Mouse (Mus musculus) cerebral cortex, adult 2 months (tissue): ENCODE results near the gene Tenm4.

Experiments
- WGBS: fragments of 180-500 bp; shearing (Covaris S2); methylation state at CpG from one replicate; pipeline ENCODE4 v1.1.7; 2018; 5-methylcytosine and 5-hydroxymethylcytosine counted together

The Tenm4 gene

DNA sequence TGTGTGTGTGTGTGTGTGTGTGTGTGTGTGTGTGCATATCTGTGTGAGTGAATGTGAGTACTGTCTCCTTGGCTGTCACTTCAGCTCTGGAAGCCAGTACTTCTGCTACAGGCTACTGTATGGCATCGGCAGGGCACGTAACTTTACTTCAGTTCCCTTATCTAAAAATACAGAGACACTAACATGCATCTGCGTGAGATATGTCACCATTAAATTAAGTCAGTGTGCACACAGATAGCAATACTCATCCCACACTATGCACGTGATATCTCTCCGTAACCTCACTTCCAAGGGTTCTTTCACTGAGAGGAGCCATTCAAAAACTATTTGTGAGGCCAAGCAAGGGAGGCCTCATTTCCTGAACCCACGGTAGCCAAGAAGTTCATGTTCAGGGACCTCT, 610.0 kb downstream of the Tenm4 start:
- WGBS, result 63% methylated on average over 6 of the region's 6 CpGs

DNA sequence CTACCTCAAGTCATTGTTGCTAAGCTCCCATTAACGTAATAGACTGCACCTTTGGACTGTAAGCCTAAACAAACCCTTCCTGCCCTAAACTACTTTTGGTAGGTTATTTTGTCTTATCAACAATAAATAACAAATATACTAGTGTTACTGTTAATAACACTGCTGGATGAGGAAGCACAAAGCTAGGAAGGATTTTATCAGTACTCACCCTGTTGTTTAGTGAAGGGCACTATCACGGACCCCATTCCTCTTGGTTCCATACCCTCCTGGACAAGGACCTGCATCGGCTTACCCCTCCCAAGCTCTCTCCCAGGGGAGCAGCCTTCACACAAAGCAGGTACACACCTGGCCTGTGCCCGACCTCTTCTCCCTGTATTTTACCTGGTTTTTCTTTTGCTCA, 611.6 kb downstream of the Tenm4 start:
- 90% methylated on average over 4 of the region's 4 CpGs for WGBS

GRCm38 (mm10) chr7:96785808-96786207, 614.8 kb downstream of the Tenm4 start:
- 65% methylated on average over 9 of the region's 9 CpGs for WGBS

DNA sequence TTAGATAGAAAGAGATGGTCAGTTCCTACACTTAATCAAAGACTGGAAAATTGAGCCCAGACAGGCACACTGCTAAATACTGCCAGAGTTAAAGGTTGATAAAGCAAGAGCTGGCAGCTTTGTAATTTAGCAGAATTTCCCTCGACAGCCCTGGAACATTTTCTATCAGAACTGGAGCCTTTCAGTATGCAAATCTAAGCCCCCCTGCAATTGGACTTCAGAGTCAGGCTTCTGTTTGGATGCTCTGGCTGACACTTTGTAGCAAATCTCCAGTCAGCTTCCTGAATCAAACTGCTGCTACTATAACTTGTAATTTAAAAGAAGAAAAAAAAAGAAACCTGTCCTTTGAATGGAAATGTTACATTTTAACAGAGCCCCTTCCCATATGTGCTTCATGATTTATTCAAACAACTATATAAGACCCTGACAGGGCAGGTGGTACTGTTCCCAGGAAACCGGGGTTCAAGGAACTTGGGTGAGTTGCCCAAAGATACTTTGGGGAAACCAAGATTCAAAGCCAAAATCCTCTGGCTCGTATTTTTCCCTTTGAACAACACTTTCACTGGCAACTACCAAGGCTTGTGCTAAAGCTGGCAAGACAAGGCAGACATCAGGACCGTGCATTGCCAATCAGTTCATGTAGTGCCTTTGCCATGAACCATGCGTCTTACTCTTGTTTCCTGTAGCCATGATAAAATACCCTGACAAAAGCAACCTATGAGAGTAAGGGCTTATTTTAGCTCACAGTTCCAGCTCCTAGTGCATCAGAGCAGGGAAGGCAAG, 615.4 kb downstream of the Tenm4 start:
- WGBS, result 46% methylated on average over 5 of the region's 5 CpGs

- WGBS, result 81% methylated on average over 4 of the region's 4 CpGs
Observed at GRCm38 (mm10) chr7:96788135-96788534, 617.1 kb downstream of the Tenm4 start.

DNA sequence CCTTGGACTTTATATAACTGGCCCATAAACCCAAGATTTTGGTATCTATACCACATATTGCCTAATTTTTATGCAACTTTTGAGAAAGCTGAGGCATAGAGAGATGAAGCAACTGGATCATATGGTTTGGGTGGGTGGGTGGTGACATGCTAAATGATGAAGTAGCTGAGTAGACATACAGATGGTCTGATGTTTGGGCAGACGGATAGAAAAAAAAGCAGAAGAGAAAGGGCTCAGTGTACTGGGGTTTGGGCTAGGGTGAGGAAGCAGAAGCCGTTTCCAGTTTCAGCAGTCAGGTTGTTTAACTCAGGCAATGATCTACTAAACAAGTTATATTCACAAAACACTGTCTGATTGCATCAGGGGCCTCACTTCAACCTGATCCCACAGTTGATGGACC, 619.3 kb downstream of the Tenm4 start:
- WGBS, result 29% methylated on average over 2 of the region's 2 CpGs

GRCm38 (mm10) chr7:96792456-96793229, 621.6 kb downstream of the Tenm4 start:
- 77% methylated on average over 8 of the region's 8 CpGs for WGBS

GRCm38 (mm10) chr7:96796033-96796741, 625.1 kb downstream of the Tenm4 start:
- 19% methylated on average over 9 of the region's 9 CpGs for WGBS

DNA sequence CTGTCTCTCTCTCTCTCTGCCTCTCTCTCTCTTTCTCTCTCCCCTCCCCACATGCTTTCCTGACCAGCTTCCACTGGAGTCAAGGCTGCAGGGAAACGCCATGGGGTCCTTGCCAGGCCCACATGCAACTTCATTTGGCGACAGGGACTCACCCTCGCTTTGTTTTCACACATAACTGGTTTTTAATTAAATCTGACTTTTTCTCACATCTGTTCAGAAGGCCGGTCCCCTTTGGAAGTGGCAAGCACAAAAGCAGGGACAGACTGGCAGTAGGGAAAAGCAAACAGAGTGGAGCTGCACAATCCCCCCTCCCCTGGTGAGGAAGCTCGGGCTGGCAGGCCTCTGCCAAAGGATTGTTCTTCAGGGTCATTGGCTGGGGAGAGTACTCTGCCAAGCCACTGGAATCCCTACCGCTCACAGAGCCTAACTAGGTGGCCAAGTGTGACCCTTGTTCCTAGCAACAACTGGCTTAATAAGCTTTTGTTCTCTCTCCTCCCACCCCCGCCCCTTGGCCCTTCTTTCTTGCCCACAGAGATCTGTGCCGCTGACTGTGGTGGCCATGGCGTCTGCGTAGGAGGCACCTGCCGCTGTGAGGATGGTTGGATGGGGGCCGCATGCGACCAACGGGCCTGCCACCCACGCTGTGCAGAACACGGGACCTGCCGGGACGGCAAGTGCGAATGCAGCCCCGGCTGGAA, 625.9 kb downstream of the Tenm4 start:
- 35% methylated on average over 20 of the region's 20 CpGs for WGBS

DNA sequence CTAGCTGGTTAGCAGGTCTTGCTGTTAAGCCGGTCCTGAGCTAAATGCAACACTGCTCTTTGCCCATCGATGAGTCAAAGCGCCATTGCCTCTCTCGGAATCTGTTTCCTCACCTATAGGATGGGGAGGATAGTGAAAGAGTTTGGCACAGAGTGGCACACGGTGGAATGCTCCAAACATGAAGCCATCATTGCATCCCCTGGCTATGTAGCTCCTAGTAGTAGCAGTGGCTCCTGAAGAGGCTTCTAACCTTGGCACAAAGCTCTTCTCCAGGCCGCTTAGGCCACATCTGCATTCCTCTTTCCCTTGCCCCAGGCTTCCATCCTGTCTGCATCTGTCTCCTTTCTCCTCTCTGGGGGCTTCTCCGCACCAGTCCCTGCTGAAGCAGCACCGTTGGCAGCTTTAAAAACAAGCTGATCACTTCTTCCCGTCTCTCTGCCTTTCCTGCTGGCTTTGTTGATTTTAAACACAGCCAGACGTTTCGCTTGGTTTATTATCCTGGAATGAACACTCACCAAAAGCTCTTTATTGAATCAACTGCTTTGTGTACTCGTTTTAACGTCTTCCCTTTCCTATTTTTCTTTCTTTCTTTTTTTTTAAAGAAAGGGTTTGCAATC, 626.8 kb downstream of the Tenm4 start:
- WGBS, result 49% methylated on average over 13 of the region's 13 CpGs

- WGBS, result 69% methylated on average over 5 of the region's 5 CpGs
Observed at GRCm38 (mm10) chr7:96799816-96800215, 628.8 kb downstream of the Tenm4 start.

- WGBS, result 78% methylated on average over 9 of the region's 9 CpGs
Observed at GRCm38 (mm10) chr7:96801368-96801767, 630.3 kb downstream of the Tenm4 start.

- 93% methylated on average over 3 of the region's 3 CpGs for WGBS
Observed at GRCm38 (mm10) chr7:96802216-96802615, 631.2 kb downstream of the Tenm4 start.

DNA sequence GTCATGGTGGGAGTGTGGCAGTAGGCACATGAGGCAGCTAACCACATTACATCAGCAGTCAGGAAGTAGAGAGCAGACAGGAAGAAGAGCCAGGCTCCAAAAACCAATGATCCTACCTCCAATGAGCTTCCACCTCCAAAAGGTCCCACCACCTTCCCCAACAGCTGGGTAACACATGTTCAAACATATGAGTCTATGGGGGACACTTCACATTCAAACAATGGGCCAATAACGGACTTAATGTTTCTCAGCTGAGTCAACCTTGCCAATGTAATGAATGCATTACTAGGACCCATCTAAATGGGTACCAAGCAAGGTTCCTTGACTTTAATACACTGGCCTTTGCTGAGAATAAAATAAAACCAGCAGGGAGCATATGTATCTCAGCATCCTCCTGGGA, 635.5 kb downstream of the Tenm4 start:
- 89% methylated on average over 1 of the region's 1 CpGs for WGBS

DNA sequence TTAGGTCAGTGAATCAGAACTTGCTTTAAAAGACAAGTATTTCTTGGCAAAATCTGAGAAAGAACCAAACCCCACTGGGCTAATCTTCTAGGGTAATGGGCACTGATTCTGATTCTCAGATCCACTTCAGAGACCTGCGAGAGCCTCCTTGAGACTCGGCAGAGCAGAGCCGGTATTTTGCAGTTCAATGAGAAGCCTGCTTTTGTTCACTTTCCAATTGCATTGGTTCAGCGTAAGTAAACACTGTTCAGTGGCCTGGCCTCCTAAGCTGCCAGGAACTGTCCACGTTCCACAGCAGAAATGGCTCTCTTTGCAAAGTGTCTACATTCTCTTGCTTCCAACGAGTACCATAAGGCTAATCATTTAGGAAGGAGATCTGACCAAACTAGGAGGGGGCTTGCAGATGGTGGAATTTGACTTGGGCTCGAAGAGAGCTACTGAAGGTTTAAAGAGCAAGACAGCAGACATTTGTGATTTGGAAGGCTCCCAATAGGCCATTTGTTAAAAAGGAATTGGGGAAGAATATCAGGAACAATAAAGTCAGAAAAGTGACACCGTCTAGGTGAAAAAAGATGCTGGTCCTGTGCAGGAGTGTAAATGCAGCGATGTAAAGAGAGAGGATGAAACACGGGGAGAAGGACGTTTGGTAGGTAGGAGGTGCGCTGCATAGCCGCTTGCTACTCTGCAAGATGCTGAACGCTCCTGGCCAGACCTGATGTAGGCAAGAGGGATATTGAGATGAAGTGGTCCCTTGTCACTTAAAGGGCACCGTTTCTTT, 636.4 kb downstream of the Tenm4 start:
- WGBS, result 73% methylated on average over 15 of the region's 15 CpGs

DNA sequence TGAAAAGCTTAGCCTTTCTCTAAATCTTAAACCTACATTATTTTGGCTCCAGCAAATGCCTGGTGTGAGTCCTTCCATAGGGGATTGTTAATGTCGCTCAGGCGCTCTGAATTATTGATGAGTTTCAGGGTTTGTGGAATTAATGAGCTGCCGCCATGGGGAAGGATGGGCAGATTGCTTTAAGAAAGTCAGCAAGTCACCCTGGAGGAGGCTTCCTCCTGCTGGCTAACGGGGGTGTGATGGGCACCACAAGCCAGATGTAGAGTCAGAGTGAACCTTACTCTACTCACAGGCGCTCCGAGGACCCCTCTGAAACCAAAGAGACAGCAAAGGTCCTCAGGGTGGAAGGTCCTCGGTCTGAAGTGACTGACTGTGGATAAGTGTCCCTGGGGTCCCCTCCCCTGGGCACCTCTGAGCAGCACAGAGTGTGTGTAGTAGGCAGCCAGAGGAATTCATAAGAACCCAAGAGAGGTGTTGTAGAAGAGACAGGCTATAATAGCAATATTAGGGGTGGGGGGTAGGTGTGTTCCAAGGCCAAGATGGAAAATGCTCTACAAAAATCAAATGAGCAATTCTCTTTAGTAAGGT, 637.1 kb downstream of the Tenm4 start:
- 92% methylated on average over 7 of the region's 7 CpGs for WGBS

GRCm38 (mm10) chr7:96811691-96812090, 640.6 kb downstream of the Tenm4 start:
- 70% methylated on average over 11 of the region's 11 CpGs for whole genome bisulfite sequencing

- 76% methylated on average over 5 of the region's 5 CpGs for WGBS
Observed at GRCm38 (mm10) chr7:96813036-96813435, 642.0 kb downstream of the Tenm4 start.

DNA sequence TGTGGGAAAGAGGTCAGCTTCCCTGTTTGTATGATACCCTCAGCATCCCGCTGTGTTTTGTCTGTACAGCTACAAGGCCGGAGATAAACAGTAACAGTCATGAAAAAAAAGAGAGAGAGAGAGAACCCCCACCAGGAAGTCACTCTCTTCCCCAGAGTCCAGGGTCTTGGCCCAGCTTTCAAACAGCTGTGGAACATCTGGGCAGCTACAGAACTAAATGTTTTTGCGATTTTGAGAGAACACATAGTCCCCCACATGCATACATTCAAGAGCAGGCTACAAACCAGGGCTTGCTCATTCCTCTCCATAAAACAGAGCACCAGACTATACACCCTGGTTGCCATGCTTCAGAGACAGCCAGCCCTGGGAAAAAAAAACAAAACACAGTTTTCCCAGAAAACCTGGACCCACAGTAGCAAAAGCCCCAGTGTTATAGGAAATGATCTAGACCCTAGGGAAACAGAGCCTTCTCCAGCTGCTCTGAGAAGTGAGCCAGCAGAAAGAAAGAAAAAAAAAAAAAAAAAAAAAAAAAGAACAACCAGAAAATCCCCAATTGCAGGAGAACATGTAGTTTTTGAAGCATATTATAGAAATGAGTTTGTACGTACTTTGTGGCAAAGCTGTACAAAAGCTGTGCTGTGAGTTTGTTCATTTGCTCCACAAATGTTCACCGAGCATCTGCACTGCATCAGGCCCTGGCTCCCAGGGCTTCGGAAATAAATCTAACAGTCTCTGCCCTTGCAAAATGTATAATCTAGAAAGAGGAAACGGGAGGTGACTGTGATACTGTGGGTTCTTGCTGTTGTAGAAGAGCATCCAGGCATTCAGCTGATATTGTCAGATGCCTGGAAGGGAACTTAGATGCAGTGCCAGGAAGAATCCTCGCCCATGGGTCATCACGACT, 642.7 kb downstream of the Tenm4 start:
- WGBS, result 65% methylated on average over 9 of the region's 9 CpGs
